Mouse (Mus musculus) E14TG2a.4 (cell line): ENCODE data around the gene Cyp2g1.
"Not testable (repeated sequence)": the region's sequence is repeated elsewhere in the genome, so short reads cannot be mapped to it uniquely, and the experiment has no call there.

ENCODE experiments used
- CTCF ChIP-seq: conservative IDR thresholded peaks from 2 replicates; pipeline ENCODE4 v1.5.1; 2014; ENCODE audit warnings: low read length
- NANOG ChIP-seq: IDR thresholded peaks from 2 replicates; pipeline ENCODE4 v1.6.1; 2014; ENCODE audit warnings: borderline replicate concordance, low read length, mixed read lengths
- POU5F1 ChIP-seq: IDR thresholded peaks from 2 replicates; pipeline ENCODE4 v1.6.1; 2014; ENCODE audit warnings: low read length, borderline replicate concordance

DNA sequence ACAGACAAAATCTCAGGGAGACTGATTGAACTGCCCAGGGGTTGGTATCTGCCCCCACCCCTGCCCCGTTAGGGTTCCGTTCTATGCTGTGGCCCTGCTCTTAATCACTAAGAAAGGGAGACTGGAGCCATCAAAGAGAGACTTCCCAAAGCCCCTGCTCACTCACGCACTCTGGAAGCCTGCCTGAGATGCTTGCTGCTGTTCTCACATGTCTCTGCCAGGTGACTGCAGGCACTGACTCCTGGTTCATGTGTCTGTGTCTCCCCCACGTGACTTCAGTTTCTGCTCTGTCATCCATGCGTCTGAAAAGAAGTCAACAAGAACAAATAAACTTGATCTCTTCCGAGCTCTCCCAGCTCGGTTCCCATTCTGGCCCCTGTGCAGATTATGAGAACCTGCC lies 24.0 kb downstream of the Cyp2g1 start:
- TF ChIP-seq CTCF, POU5F1, NANOG: not testable (repeated sequence)
